Mouse (Mus musculus) bone marrow macrophage, adult 2 months (primary cell): ENCODE data around the gene Scarb2.

Source experiments
- CTCF ChIP-seq: IDR thresholded peaks from 2 replicates; pipeline ENCODE4 v1.5.1; 2012; ENCODE audit warnings: low read depth, mild to moderate bottlenecking, low read length, moderate library complexity
- POLR2A ChIP-seq: IDR thresholded peaks from 2 replicates; pipeline ENCODE4 v1.6.1; 2012; ENCODE audit warnings: mild to moderate bottlenecking, low read depth, low read length, borderline replicate concordance

GRCm38 (mm10) chr5:92508853-92509252 lies 2.2 kb upstream of the Scarb2 start:
- no peak for TF ChIP-seq POLR2A
- no peak for TF ChIP-seq CTCF
